14 mouse cellular contexts compared by ENCODE assay signal in genomic region chr16:77469903-77470302, GRCm38 (mm10).
"Had no signal": no experiment of that assay in that cellular context is flagged by ENCODE, and none has a peak within 500 bp of the region (broad histone marks: within the 10 kb centered on the region; RNA-seq: fewer than 3 reads in every experiment).

No protein-coding gene starts in this region.

- H3K36me3 ChIP-seq: liver, embryonic 13.5 days; lung, embryonic 15.5 days; midbrain, embryonic 15.5 days had no signal

- H3K27ac ChIP-seq: limb, embryonic 10.5 days; liver, embryonic 13.5 days; lung, embryonic 15.5 days; macrophage; midbrain, embryonic 15.5 days; neural tube, embryonic 12.5 days; stomach, postnatal 0 days had no signal

- ATAC-seq: liver, postnatal 0 days; midbrain, embryonic 15.5 days had no signal

- H3K4me2 ChIP-seq: liver, embryonic 13.5 days; lung, embryonic 15.5 days; midbrain, embryonic 11.5 days; midbrain, embryonic 15.5 days; neural tube, embryonic 12.5 days had no signal

- H3K4me3 ChIP-seq: limb, embryonic 10.5 days; liver, embryonic 13.5 days; lung, embryonic 15.5 days; megakaryocyte, embryonic 14.5 days; midbrain, embryonic 15.5 days; neural tube, embryonic 12.5 days had no signal

- DNase-seq: kidney, postnatal 25 days; liver, embryonic 13.5 days; liver, postnatal 0 days; lung, postnatal 14 days; thymus, adult 18-20 months; thymus, postnatal 14 days had no signal

- H3K4me1 ChIP-seq: limb, embryonic 10.5 days; liver, embryonic 13.5 days; lung, embryonic 15.5 days; megakaryocyte, embryonic 14.5 days; midbrain, embryonic 15.5 days had no signal

- H3K9ac ChIP-seq: liver, embryonic 13.5 days; liver, postnatal 0 days; lung, embryonic 15.5 days; midbrain, embryonic 15.5 days; neural tube, embryonic 12.5 days had no signal

- H3K9me3 ChIP-seq: limb, embryonic 10.5 days; liver, embryonic 13.5 days; lung, embryonic 15.5 days; midbrain, embryonic 15.5 days; neural tube, embryonic 12.5 days had no signal

- H3K27me3 ChIP-seq: liver, embryonic 13.5 days; lung, embryonic 15.5 days; megakaryocyte, embryonic 14.5 days; midbrain, embryonic 15.5 days; neural tube, embryonic 12.5 days had no signal
